Mouse (Mus musculus) heart, adult 2 months (tissue): ENCODE results near the gene Pla2g16. TPM values are rescaled to one million over a fixed set of nuclear protein-coding genes. Genes with fewer than 3 reads are reported as not detected.
A peak's percentile ranks its signal among the peaks of the same experiment; 100 is the strongest.

Experiments
- DNase-seq, 2 experiments: peaks; one replicate each; pipeline ENCODE4 v3.0.0; 2021
- H3K27ac ChIP-seq: fragments of 200-600 bp; 2 replicates; pipeline ENCODE4 v1.8.1; 2022
- H3K27me3 ChIP-seq: fragments of 200-500 bp; 2 replicates; pipeline ENCODE4 v1.6.1; 2012; ENCODE audit warnings: mild to moderate bottlenecking, low read length, inconsistent platforms, mixed read lengths; ENCODE audit not compliant: control insufficient read depth, insufficient read depth
- H3K36me3 ChIP-seq: fragments of 200-500 bp; 2 replicates; pipeline ENCODE4 v1.6.1; 2012; ENCODE audit warnings: low read length, inconsistent platforms; ENCODE audit not compliant: control insufficient read depth, insufficient read depth
- H3K4me1 ChIP-seq: fragments of 200-500 bp; 2 replicates; pipeline ENCODE4 v1.6.1; 2011; ENCODE audit warnings: low read length; ENCODE audit not compliant: control insufficient read depth, insufficient read depth
- H3K4me3 ChIP-seq: fragments of 200-600 bp; 2 replicates; pipeline ENCODE4 v1.8.1; 2022
- H3K79me2 ChIP-seq: fragments of 200-500 bp; replicated peaks from 2 replicates; pipeline ENCODE4 v1.6.1; 2012; ENCODE audit warnings: mild to moderate bottlenecking, inconsistent platforms, low read length, moderate library complexity, mixed read lengths; ENCODE audit not compliant: control insufficient read depth, insufficient read depth
- H3K9ac ChIP-seq: fragments of 200-500 bp; 2 replicates; pipeline ENCODE4 v1.6.1; 2012; ENCODE audit warnings: low read depth, mild to moderate bottlenecking, control low read depth, inconsistent platforms, low read length, mixed read lengths
- CTCF ChIP-seq: fragments of 200-600 bp; IDR thresholded peaks from 2 replicates; pipeline ENCODE4 v1.8.1; 2022; ENCODE audit warnings: antibody characterized with exemption, mild to moderate bottlenecking, moderate library complexity
- EP300 ChIP-seq: fragments of 200-500 bp; IDR thresholded peaks from 2 replicates; pipeline ENCODE4 v1.6.1; 2011; ENCODE audit warnings: low read depth, low read length, control low read depth; ENCODE audit not compliant: insufficient read depth
- POLR2A ChIP-seq: fragments of 200-500 bp; IDR thresholded peaks from 2 replicates; pipeline ENCODE4 v1.6.1; 2011; ENCODE audit warnings: mild to moderate bottlenecking, low read depth, low read length, control low read depth; ENCODE audit not compliant: insufficient read depth
- WGBS: fragments of 180-500 bp; shearing (Covaris S2); methylation state at CpG from one replicate; pipeline ENCODE4 v1.1.7; 2018; 5-methylcytosine and 5-hydroxymethylcytosine counted together
- intact Hi-C: fragments of 180-260 bp; cut with DNase I; formaldehyde crosslinking; loops from one replicate; pipeline ENCODE4 v1.15.1; 2025
- polyA plus RNA-seq: library from polyadenylated mRNA; depleted of rRNA; stranded (reverse); fragments of >200 nt; gene quantifications from 2 replicates; pipeline ENCODE4 v1.2.3, GENCODE M21; 2012
- total RNA-seq, 2 experiments: library from RNA; stranded (reverse); gene quantifications; 2 replicates each; pipeline ENCODE4 v1.2.3; 2021

Pla2g16 gene
- total and polyA plus RNA-seq, 3 experiments: 75.6 to 134 (median 104) TPM

DNA sequence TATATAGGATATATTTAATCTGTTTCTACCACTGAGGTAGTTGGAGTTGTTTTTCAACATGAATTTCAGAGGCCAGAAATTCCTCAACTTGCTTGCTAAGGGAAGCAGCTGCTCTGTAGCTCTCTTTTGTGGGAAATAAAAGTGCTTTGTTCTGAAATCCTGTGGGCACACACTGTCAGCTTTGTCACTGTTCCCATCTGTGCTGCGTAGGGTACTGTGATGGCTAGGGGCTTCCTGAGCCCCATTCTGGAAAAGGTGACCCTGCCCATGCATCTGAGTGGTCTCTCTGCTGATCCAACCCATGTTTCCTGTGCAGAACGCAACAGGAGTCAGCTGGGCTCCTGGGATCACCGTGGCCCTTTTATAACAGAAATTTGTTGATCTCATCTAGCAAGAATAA is 9.6 kb downstream of the Pla2g16 start:
- Histone ChIP-seq H3K4me3 (no peak overlapping the region), H3K4me1 (peaks cover 12% of the 10 kb centered on the region), H3K36me3 (peaks cover 8% of the 10 kb centered on the region), H3K27ac (no peak overlapping the region), H3K27me3 (no peaks in the 10 kb centered on the region), H3K79me2 (no peaks in the 10 kb centered on the region), H3K9ac (no peak overlapping the region)
- no peak for DNase-seq
- TF ChIP-seq EP300: no peak
- TF ChIP-seq POLR2A: no peak
- no peak for TF ChIP-seq CTCF
- WGBS: 57% methylated on average over 3 of the region's 3 CpGs
- intact Hi-C loops: no loop called here

GRCm38 (mm10) chr19:7568364-7568763 is 11.1 kb downstream of the Pla2g16 start:
- H3K27ac ChIP-seq: peak overlapping the region; percentile 32; the same call in 1 of the 2 replicates
- no peak for DNase-seq
- WGBS: 46% methylated on average over 3 of the region's 3 CpGs

GRCm38 (mm10) chr19:7569650-7570049 is 12.4 kb downstream of the Pla2g16 start:
- Histone ChIP-seq H3K27ac (no peak overlapping the region), H3K4me3 (no peak overlapping the region), H3K36me3 (peaks cover 6% of the 10 kb centered on the region), H3K27me3 (no peaks in the 10 kb centered on the region), H3K79me2 (no peaks in the 10 kb centered on the region), H3K4me1 (peaks cover 8% of the 10 kb centered on the region), H3K9ac (no peak overlapping the region)
- 70% methylated on average over 5 of the region's 5 CpGs for WGBS
- intact Hi-C loops: no loop called here
- no peak for DNase-seq
- TF ChIP-seq CTCF: no peak
- TF ChIP-seq EP300: no peak
- no peak for TF ChIP-seq POLR2A

More at GRCm38 (mm10) chr19:7568364-7568763, 11.1 kb downstream of the Pla2g16 start:
- TF ChIP-seq POLR2A (no peak), EP300 (peak; percentile 27; the same call in 1 of the 2 replicates)
- intact Hi-C loops: no loop called here
- peaks cover 8% of the 10 kb centered on the region for H3K4me1 ChIP-seq
- peaks cover 8% of the 10 kb centered on the region for H3K36me3 ChIP-seq
- no peak overlapping the region for H3K9ac ChIP-seq
- no peaks in the 10 kb centered on the region for H3K79me2 ChIP-seq
- H3K27me3 ChIP-seq: no peaks in the 10 kb centered on the region
- no peak overlapping the region for H3K4me3 ChIP-seq

GRCm38 (mm10) chr19:7576180-7576579 is 18.9 kb downstream of the Pla2g16 start:
- H3K27ac ChIP-seq: no peak overlapping the region
- no peak for DNase-seq
- H3K4me3 ChIP-seq: no peak overlapping the region
- no peaks in the 10 kb centered on the region for H3K27me3 ChIP-seq
- 95% methylated on average over 1 of the region's 1 CpGs for WGBS
- no peak for TF ChIP-seq POLR2A
- TF ChIP-seq EP300: no peak
- no peak for TF ChIP-seq CTCF
- no peak overlapping the region for H3K9ac ChIP-seq
- H3K4me1 ChIP-seq: peaks cover 8% of the 10 kb centered on the region
- H3K36me3 ChIP-seq: no peaks in the 10 kb centered on the region
- intact Hi-C loops: no loop called here
- no peaks in the 10 kb centered on the region for H3K79me2 ChIP-seq

- intact Hi-C loops: no loop called here
- Histone ChIP-seq H3K4me1 (peaks cover 11% of the 10 kb centered on the region), H3K79me2 (no peaks in the 10 kb centered on the region), H3K36me3 (no peaks in the 10 kb centered on the region; the same call in 1 of the 2 replicates), H3K27me3 (no peaks in the 10 kb centered on the region), H3K9ac (no peak overlapping the region), H3K4me3 (no peak overlapping the region), H3K27ac (no peak overlapping the region)
- no peak for TF ChIP-seq EP300
- TF ChIP-seq POLR2A: no peak
- TF ChIP-seq CTCF: no peak
- 58% methylated on average over 3 of the region's 3 CpGs for WGBS
- DNase-seq: no peak
These were observed 20.5 kb downstream of the Pla2g16 start for GRCm38 (mm10) chr19:7577710-7578109.

DNA sequence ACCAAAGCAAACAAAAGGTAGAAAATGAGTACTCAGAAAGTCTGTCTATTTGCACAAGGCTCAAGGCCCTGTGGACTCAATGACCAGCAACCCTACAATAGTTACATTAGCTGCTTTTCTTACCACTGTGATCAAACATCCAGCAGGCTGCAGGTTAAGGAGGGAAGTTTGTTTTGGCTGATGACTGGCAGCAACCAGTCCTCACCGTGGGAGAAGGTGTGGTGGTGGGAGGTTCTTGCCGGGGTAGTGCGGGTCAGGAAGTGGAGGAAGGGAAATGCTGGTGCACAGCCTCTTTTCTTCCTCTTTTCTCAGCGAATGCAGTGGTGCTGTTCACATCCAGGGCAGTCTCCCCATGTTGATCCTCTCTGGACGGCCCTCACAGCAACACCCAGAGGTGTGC is 23.8 kb downstream of the Pla2g16 start:
- Histone ChIP-seq H3K36me3 (peaks cover 8% of the 10 kb centered on the region), H3K79me2 (no peaks in the 10 kb centered on the region), H3K9ac (0 out of 2 replicates have a peak overlapping the region, but pooled peaks have one; percentile 11), H3K4me1 (peaks cover 25% of the 10 kb centered on the region), H3K4me3 (no peak overlapping the region), H3K27me3 (no peaks in the 10 kb centered on the region), H3K27ac (peak overlapping the region; percentile 1; the same call in 1 of the 2 replicates)
- DNase-seq: no peak
- TF ChIP-seq POLR2A (no peak), EP300 (no peak), CTCF (no peak)
- intact Hi-C loops: no loop called here
- 42% methylated on average over 5 of the region's 5 CpGs for WGBS
